Mouse (Mus musculus) limb, embryonic 15.5 days (tissue): ENCODE results near the gene Armh1. TPM values are rescaled to one million over a fixed set of nuclear protein-coding genes. Genes with fewer than 3 reads are reported as not detected.

ENCODE experiments used
- ATAC-seq: fragments of 200-750 bp; cut with Nextera tagmentation; 2 replicates; pipeline ENCODE4 v1.8.0; 2017; ENCODE audit warnings: low read depth, moderate TSS enrichment; ENCODE audit not compliant: insufficient number of reproducible peaks, low FRiP score, low TSS enrichment
- H3K27ac ChIP-seq: fragments of 300-500 bp; sonication (generic); 2 replicates; pipeline ENCODE4 v1.5.1; 2015; ENCODE audit warnings: moderate library complexity, mild to moderate bottlenecking, inconsistent platforms
- H3K27me3 ChIP-seq: fragments of 300-500 bp; sonication (generic); 2 replicates; pipeline ENCODE4 v1.6.1; 2015; ENCODE audit warnings: inconsistent platforms
- H3K36me3 ChIP-seq: fragments of 300-500 bp; sonication (generic); 2 replicates; pipeline ENCODE4 v1.6.1; 2015; ENCODE audit warnings: inconsistent platforms
- H3K4me1 ChIP-seq: fragments of 300-500 bp; sonication (generic); 2 replicates; pipeline ENCODE4 v1.6.1; 2015; ENCODE audit warnings: inconsistent platforms
- H3K4me2 ChIP-seq: fragments of 300-500 bp; sonication (generic); 2 replicates; pipeline ENCODE4 v1.6.1; 2015; ENCODE audit warnings: mild to moderate bottlenecking, inconsistent platforms
- H3K4me3 ChIP-seq: fragments of 300-500 bp; sonication (generic); 2 replicates; pipeline ENCODE4 v1.5.1; 2015; ENCODE audit warnings: mild to moderate bottlenecking, inconsistent platforms
- H3K9ac ChIP-seq: fragments of 300-500 bp; sonication (generic); 2 replicates; pipeline ENCODE4 v1.6.1; 2015; ENCODE audit warnings: inconsistent platforms
- H3K9me3 ChIP-seq: fragments of 300-500 bp; sonication (generic); 2 replicates; pipeline ENCODE4 v1.6.1; 2016; ENCODE audit warnings: inconsistent platforms
- WGBS: fragments of 180-500 bp; shearing (Covaris S2); methylation state at CpG from one replicate; pipeline ENCODE4 v1.1.7; 2015; 5-methylcytosine and 5-hydroxymethylcytosine counted together
- polyA plus RNA-seq: library from polyadenylated mRNA; unstranded; fragments of >200 nt; fragmentation: Nextera tagmentation; extraction: Ambion mirVana; gene quantifications from 2 replicates; pipeline ENCODE4 v1.2.1, GENCODE M21; 2015

Armh1 gene
- polyA plus RNA-seq, 1 experiment from 2014 or later, result 0.51 TPM

DNA sequence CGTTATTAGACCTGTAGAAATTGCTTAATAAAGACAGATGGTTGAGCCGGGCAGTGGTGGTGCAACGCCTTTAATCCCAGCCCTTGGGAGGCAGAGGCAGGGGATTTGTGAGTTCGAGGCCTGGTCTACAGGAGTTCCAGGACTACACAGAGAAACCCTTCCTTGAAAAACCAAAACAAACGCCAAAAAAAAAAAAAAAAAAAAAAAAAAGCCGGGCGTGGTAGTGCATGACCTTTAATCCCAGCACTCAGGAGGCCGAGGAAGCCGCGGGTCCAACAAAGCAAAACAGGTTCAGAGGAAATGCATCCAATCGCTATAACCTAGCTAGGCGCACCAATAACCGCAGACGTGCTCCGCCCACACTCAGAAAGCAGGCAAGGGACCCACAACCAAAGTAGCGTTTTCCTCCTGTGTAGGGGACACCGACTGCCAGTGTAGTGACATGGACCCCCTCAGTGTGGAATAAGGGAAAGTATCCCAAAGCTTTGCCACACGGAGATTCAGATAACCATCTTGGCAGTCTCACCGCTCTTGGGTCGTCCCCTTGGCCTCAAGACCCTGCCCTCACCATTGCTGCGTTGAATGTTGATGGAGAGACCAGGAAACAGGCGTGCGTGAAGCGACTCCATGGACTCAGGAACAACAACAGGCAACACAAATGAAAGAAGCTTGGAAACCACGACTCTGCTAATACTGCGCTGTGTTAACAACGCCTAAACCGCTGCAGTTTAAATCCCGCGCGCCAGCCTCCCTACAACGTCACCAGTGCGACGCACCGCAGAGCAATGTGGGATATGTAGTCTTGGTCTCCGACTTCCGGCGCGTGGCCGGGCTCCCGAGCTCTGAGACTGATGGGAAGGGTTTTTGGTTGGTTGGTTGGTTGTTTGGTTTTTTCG, 69.8 kb downstream of the Armh1 start, which contains the start of gene Kif2c:
Gene Kif2c (minus strand): TSS at position 777 of the 896 bp plus-strand sequence.
- Histone ChIP-seq H3K9me3 (no peaks in the 10 kb centered on the region), H3K9ac (peak within 1 kb of the TSS; percentile 41), H3K27me3 (no peaks in the 10 kb centered on the region), H3K4me3 (peak within 1 kb of the TSS; percentile 58), H3K27ac (peak within 1 kb of the TSS; percentile 73), H3K4me1 (peaks cover 14% of the 10 kb centered on the region), H3K36me3 (peaks cover 27% of the 10 kb centered on the region), H3K4me2 (peak within 1 kb of the TSS; percentile 91)
- 1% methylated on average over 42 of the region's 42 CpGs for WGBS
- ATAC-seq, result peak; percentile 91

GRCm38 (mm10) chr4:117169936-117170335, 82.0 kb downstream of the Armh1 start:
- Histone ChIP-seq H3K4me2 (no peak overlapping the region), H3K36me3 (peaks cover 92% of the 10 kb centered on the region), H3K9ac (no peak overlapping the region), H3K27ac (no peak overlapping the region), H3K9me3 (no peaks in the 10 kb centered on the region), H3K4me3 (no peak overlapping the region), H3K27me3 (no peaks in the 10 kb centered on the region), H3K4me1 (no peaks in the 10 kb centered on the region)
- no peak for ATAC-seq
- WGBS, result 93% methylated on average over 5 of the region's 5 CpGs

Other genes with a start within 250 kb of the Armh1 start
- 44.3 TPM in 2 replicates for gene Eif2b3, start 232.7 kb downstream of the Armh1 start, polyA plus RNA-seq
- gene Ptch2, start 156.1 kb downstream of the Armh1 start, polyA plus RNA-seq, result 13.7 and 15.8 TPM in 2 replicates
- 10.0 and 10.3 TPM in 2 replicates for gene Btbd19, start 126.4 kb downstream of the Armh1 start, polyA plus RNA-seq
- not detected in 2 replicates for gene Tctex1d4, start 125.3 kb downstream of the Armh1 start, polyA plus RNA-seq
- gene Plk3, start 118.2 kb downstream of the Armh1 start, polyA plus RNA-seq, result 5.7 and 6.8 TPM in 2 replicates
- gene Rps8, start 95.9 kb downstream of the Armh1 start, polyA plus RNA-seq, result 803 and 994 TPM in 2 replicates
- 45.9 and 47.4 TPM in 2 replicates for gene Kif2c, start 69.5 kb downstream of the Armh1 start, polyA plus RNA-seq
- gene Tmem53, start 174 bp downstream of the Armh1 start, polyA plus RNA-seq, result 10.0 and 12.4 TPM in 2 replicates
- 64.7 and 73.0 TPM in 2 replicates for gene Rnf220, start 244.9 kb upstream of the Armh1 start, polyA plus RNA-seq